Mouse (Mus musculus): ENCODE measurements around the gene Cyp11a1. TPM values are rescaled to one million over a fixed set of nuclear protein-coding genes. Genes with fewer than 3 reads are reported as not detected.
A peak's percentile ranks its signal among the peaks of the same experiment; 100 is the strongest.

Cyp11a1 gene
- total RNA-seq, 1 experiment = 3.0 TPM

- Histone ChIP-seq H3K4me3 (ENCODE audit: insufficient read depth in 1 of 2, low read depth in 1 of 2, low read length in 2 of 2, poor library complexity in 1 of 2, severe bottlenecking in 1 of 2) (no peak overlapping the region), H3K9ac (ENCODE audit: insufficient read depth, low read depth, low read length, poor library complexity, severe bottlenecking) (no peak overlapping the region), H3K27ac (ENCODE audit: insufficient read depth, low read depth, low read length, poor library complexity, severe bottlenecking) (no peak overlapping the region), H3K36me3 (ENCODE audit: control insufficient read depth, insufficient read depth, low read length, poor library complexity, severe bottlenecking) (no peaks in the 10 kb centered on the region), H3K9me3 (ENCODE audit: control insufficient read depth, insufficient read depth, low read depth, low read length) (no peaks in the 10 kb centered on the region), H3K4me1 (ENCODE audit: control insufficient read depth in 2 of 2, insufficient read depth in 2 of 2, low read length in 2 of 2, poor library complexity in 1 of 2) (no peaks in the 10 kb centered on the region)
- DNase-seq (ENCODE audit: low read depth, low spot score) = no peak
- in situ Hi-C loops (cut with MboI; ENCODE audit: low sequenced_read_pairs in 2 of 2, unreplicated experiment in 2 of 2) = no loop called here
- TF ChIP-seq ZNF384 (IDR thresholded peaks at IDR 0.05; ENCODE audit: low read depth, low read length) (no peak), CHD2 (IDR thresholded peaks at IDR 0.05; ENCODE audit: low read depth, low read length) (no peak), ZC3H11A (IDR thresholded peaks at IDR 0.05; ENCODE audit: borderline replicate concordance, low read depth, low read length) (no peak), MAFK (IDR thresholded peaks at IDR 0.05; ENCODE audit: insufficient read depth, low read depth, low read length) (no peak), HCFC1 (IDR thresholded peaks at IDR 0.05; ENCODE audit: borderline replicate concordance, insufficient read depth, low read length) (no peak)
These were observed 19.9 kb upstream of the Cyp11a1 start for GRCm38 (mm10) chr9:57986293-57986692.

GRCm38 (mm10) chr9:57988098-57988497, 18.1 kb upstream of the Cyp11a1 start:
- DNase-seq (ENCODE audit: low read depth, low spot score) = no peak
- H3K9me3 ChIP-seq (ENCODE audit: control insufficient read depth, insufficient read depth, low read depth, low read length) = no peaks in the 10 kb centered on the region

GRCm38 (mm10) chr9:57989309-57989708, 16.9 kb upstream of the Cyp11a1 start:
- H3K4me1 ChIP-seq (ENCODE audit: control insufficient read depth in 2 of 2, insufficient read depth in 2 of 2, low read length in 2 of 2, poor library complexity in 1 of 2) = no peaks in the 10 kb centered on the region
- H3K9ac ChIP-seq (ENCODE audit: insufficient read depth, low read depth, low read length, poor library complexity, severe bottlenecking) = no peak overlapping the region
- no peaks in the 10 kb centered on the region for H3K36me3 ChIP-seq (ENCODE audit: control insufficient read depth, insufficient read depth, low read length, poor library complexity, severe bottlenecking)
- no peaks in the 10 kb centered on the region for H3K9me3 ChIP-seq (ENCODE audit: control insufficient read depth, insufficient read depth, low read depth, low read length)
- H3K4me3 ChIP-seq (ENCODE audit: insufficient read depth in 1 of 2, low read depth in 1 of 2, low read length in 2 of 2, poor library complexity in 1 of 2, severe bottlenecking in 1 of 2) = no peak overlapping the region
- no peak for DNase-seq (ENCODE audit: low read depth, low spot score)
- TF ChIP-seq ZC3H11A (IDR thresholded peaks at IDR 0.05; ENCODE audit: borderline replicate concordance, low read depth, low read length) = no peak
- no peak for TF ChIP-seq CHD2 (IDR thresholded peaks at IDR 0.05; ENCODE audit: low read depth, low read length)
- H3K27ac ChIP-seq (ENCODE audit: insufficient read depth, low read depth, low read length, poor library complexity, severe bottlenecking) = no peak overlapping the region
- in situ Hi-C loops (cut with MboI; ENCODE audit: low sequenced_read_pairs in 2 of 2, unreplicated experiment in 2 of 2) = no loop called here

More at GRCm38 (mm10) chr9:57988098-57988497, 18.1 kb upstream of the Cyp11a1 start:
- in situ Hi-C loops (cut with MboI; ENCODE audit: low sequenced_read_pairs in 2 of 2, unreplicated experiment in 2 of 2) = no loop called here
- H3K36me3 ChIP-seq (ENCODE audit: control insufficient read depth, insufficient read depth, low read length, poor library complexity, severe bottlenecking) = no peaks in the 10 kb centered on the region
- no peak overlapping the region for H3K9ac ChIP-seq (ENCODE audit: insufficient read depth, low read depth, low read length, poor library complexity, severe bottlenecking)
- no peak overlapping the region for H3K4me3 ChIP-seq (ENCODE audit: insufficient read depth in 1 of 2, low read depth in 1 of 2, low read length in 2 of 2, poor library complexity in 1 of 2, severe bottlenecking in 1 of 2)
- no peaks in the 10 kb centered on the region for H3K4me1 ChIP-seq (ENCODE audit: control insufficient read depth in 2 of 2, insufficient read depth in 2 of 2, low read length in 2 of 2, poor library complexity in 1 of 2)
- no peak for TF ChIP-seq MAFK (IDR thresholded peaks at IDR 0.05; ENCODE audit: insufficient read depth, low read depth, low read length)
- TF ChIP-seq HCFC1 (IDR thresholded peaks at IDR 0.05; ENCODE audit: borderline replicate concordance, insufficient read depth, low read length) = no peak
- no peak for TF ChIP-seq CHD2 (IDR thresholded peaks at IDR 0.05; ENCODE audit: low read depth, low read length)
- TF ChIP-seq ZNF384 (IDR thresholded peaks at IDR 0.05; ENCODE audit: low read depth, low read length) = no peak
- no peak for TF ChIP-seq ZC3H11A (IDR thresholded peaks at IDR 0.05; ENCODE audit: borderline replicate concordance, low read depth, low read length)
- no peak overlapping the region for H3K27ac ChIP-seq (ENCODE audit: insufficient read depth, low read depth, low read length, poor library complexity, severe bottlenecking)

- H3K4me3 ChIP-seq (ENCODE audit: insufficient read depth in 1 of 2, low read depth in 1 of 2, low read length in 2 of 2, poor library complexity in 1 of 2, severe bottlenecking in 1 of 2) = no peak overlapping the region
- in situ Hi-C loops (cut with MboI; ENCODE audit: low sequenced_read_pairs in 2 of 2, unreplicated experiment in 2 of 2) = loop anchor here in 1 of 2 experiments (10.0 kb wide), 1 partner anchor 126 kb away; no protein-coding TSS in a partner anchor
- H3K4me1 ChIP-seq (ENCODE audit: control insufficient read depth in 2 of 2, insufficient read depth in 2 of 2, low read length in 2 of 2, poor library complexity in 1 of 2) = no peaks in the 10 kb centered on the region
- TF ChIP-seq CHD2 (IDR thresholded peaks at IDR 0.05; ENCODE audit: low read depth, low read length) (no peak), HCFC1 (IDR thresholded peaks at IDR 0.05; ENCODE audit: borderline replicate concordance, insufficient read depth, low read length) (no peak), ZNF384 (IDR thresholded peaks at IDR 0.05; ENCODE audit: low read depth, low read length) (no peak), ZC3H11A (IDR thresholded peaks at IDR 0.05; ENCODE audit: borderline replicate concordance, low read depth, low read length) (peak; percentile 42; the same call in 1 of the 2 replicates)
- no peak overlapping the region for H3K27ac ChIP-seq (ENCODE audit: insufficient read depth, low read depth, low read length, poor library complexity, severe bottlenecking)
- no peaks in the 10 kb centered on the region for H3K9me3 ChIP-seq (ENCODE audit: control insufficient read depth, insufficient read depth, low read depth, low read length)
- H3K9ac ChIP-seq (ENCODE audit: insufficient read depth, low read depth, low read length, poor library complexity, severe bottlenecking) = no peak overlapping the region
- no peaks in the 10 kb centered on the region for H3K36me3 ChIP-seq (ENCODE audit: control insufficient read depth, insufficient read depth, low read length, poor library complexity, severe bottlenecking)
- DNase-seq (ENCODE audit: low read depth, low spot score) = no peak
These were observed 15.6 kb upstream of the Cyp11a1 start for GRCm38 (mm10) chr9:57990438-57991110.

Data from ES-E14 (cell line).